Mouse (Mus musculus) adrenal gland, adult 18-20 months (tissue): ENCODE measurements at regions not wholly inside any gene's neighbourhood (a gene's known extent, or its start where the extent isn't known, plus 50 kb on each side); places are given as distances from the start of the nearest gene placed in this dataset.
A peak's percentile ranks its signal among the peaks of the same experiment; 100 is the strongest.

ENCODE experiments used
- DNase-seq, 2 experiments: peaks; one replicate each; pipeline ENCODE4 v3.0.0; 2021 to 2022; ENCODE audit warnings: low spot score in 2 of 2

- no peak for DNase-seq
These were observed 217.0 kb upstream of the Tank start for GRCm38 (mm10) chr2:61361394-61361793.

GRCm38 (mm10) chr2:61354104-61354503 is 224.3 kb upstream of the Tank start:
- DNase-seq, result no peak

- no peak for DNase-seq
These were observed 230.9 kb upstream of the Tank start for GRCm38 (mm10) chr2:61347451-61347850.

- DNase-seq, result no peak
These were observed 232.2 kb upstream of the Tank start for GRCm38 (mm10) chr2:61346012-61346760.

GRCm38 (mm10) chr2:61345311-61345710 is 233.1 kb upstream of the Tank start:
- DNase-seq, result no peak

- no peak for DNase-seq
These were observed 233.7 kb upstream of the Tank start for GRCm38 (mm10) chr2:61344556-61345131.

GRCm38 (mm10) chr2:61341254-61341653 is 237.1 kb upstream of the Tank start:
- no peak for DNase-seq

- no peak for DNase-seq
These were observed 259.2 kb upstream of the Tank start for GRCm38 (mm10) chr2:61319226-61319625.

- no peak for DNase-seq
These were observed 268.0 kb upstream of the Tank start for GRCm38 (mm10) chr2:61310405-61310804.

- no peak for DNase-seq
These were observed 269.2 kb upstream of the Tank start for GRCm38 (mm10) chr2:61309219-61309618.

- peak; percentile 60 to 69 for DNase-seq
These were observed 281.2 kb upstream of the Tank start for GRCm38 (mm10) chr2:61297135-61297534.

- no peak for DNase-seq
These were observed 281.8 kb upstream of the Tank start for GRCm38 (mm10) chr2:61296606-61297005.

- peak; percentile 30 to 41 for DNase-seq
These were observed 283.0 kb upstream of the Tank start for GRCm38 (mm10) chr2:61295261-61295964.

- DNase-seq, result no peak
These were observed 290.1 kb upstream of the Tank start for GRCm38 (mm10) chr2:61288246-61288645.

GRCm38 (mm10) chr2:61284706-61285105 is 293.7 kb upstream of the Tank start:
- no peak for DNase-seq

- DNase-seq, result no peak
These were observed 294.4 kb upstream of the Tank start for GRCm38 (mm10) chr2:61283829-61284601.

GRCm38 (mm10) chr2:61272721-61273120 is 305.7 kb upstream of the Tank start:
- no peak for DNase-seq

- no peak for DNase-seq
These were observed 304.7 kb upstream of the Rbms1 start for GRCm38 (mm10) chr2:61267706-61268105.

- DNase-seq, result no peak
These were observed 287.2 kb upstream of the Rbms1 start for GRCm38 (mm10) chr2:61250068-61250800.

GRCm38 (mm10) chr2:61247956-61248355 is 285.0 kb upstream of the Rbms1 start:
- no peak for DNase-seq

- DNase-seq, result no peak
These were observed 284.3 kb upstream of the Rbms1 start for GRCm38 (mm10) chr2:61247336-61247735.
